Mouse (Mus musculus): ENCODE results near the gene Cwc25. TPM values are rescaled to one million over a fixed set of nuclear protein-coding genes. Genes with fewer than 3 reads are reported as not detected.

Gene Cwc25
- polyA plus RNA-seq, 1 experiment from 2014 or later = 19.2 TPM

- H3K27me3 ChIP-seq = no peaks in the 10 kb centered on the region
- peaks cover 48% of the 10 kb centered on the region for H3K4me1 ChIP-seq
- H3K27ac ChIP-seq = peak overlapping the region; percentile 91
- H3K36me3 ChIP-seq = peaks cover 24% of the 10 kb centered on the region
- H3K9ac ChIP-seq = no peak overlapping the region; the same call in 1 of the 2 replicates
- H3K4me2 ChIP-seq = peak overlapping the region; percentile 80
- peak overlapping the region; percentile 95 for H3K4me3 ChIP-seq (replicated peaks)
- H3K9me3 ChIP-seq (replicated peaks) = no peaks in the 10 kb centered on the region
- ATAC-seq (replicated peaks; ENCODE audit: low FRiP score) = no peak
- WGBS = 52% methylated on average over 15 of the region's 15 CpGs
Observed at GRCm38 (mm10) chr11:97701581-97702392, 64.6 kb downstream of the Cwc25 start.

- Histone ChIP-seq H3K4me1 (peaks cover 56% of the 10 kb centered on the region), H3K4me3 (replicated peaks) (peak overlapping the region; percentile 95), H3K9me3 (replicated peaks) (no peaks in the 10 kb centered on the region), H3K27ac (peak overlapping the region; percentile 98), H3K4me2 (peak overlapping the region; percentile 80), H3K27me3 (no peaks in the 10 kb centered on the region), H3K9ac (peak overlapping the region; percentile 94), H3K36me3 (peaks cover 16% of the 10 kb centered on the region)
- WGBS = 14% methylated on average over 30 of the region's 30 CpGs
- no peak for ATAC-seq (replicated peaks; ENCODE audit: low FRiP score)
Observed at GRCm38 (mm10) chr11:97700746-97701580, 65.4 kb downstream of the Cwc25 start.

GRCm38 (mm10) chr11:97700003-97700745 lies 66.2 kb downstream of the Cwc25 start, which contains the start of gene Pcgf2:
Gene Pcgf2, minus strand, starts transcription at chr11:97700497.
- Histone ChIP-seq H3K27me3 (no peaks in the 10 kb centered on the region), H3K4me1 (peaks cover 64% of the 10 kb centered on the region), H3K27ac (peak within 1 kb of the TSS; percentile 98), H3K9me3 (replicated peaks) (no peaks in the 10 kb centered on the region), H3K4me2 (peak within 1 kb of the TSS; percentile 80), H3K36me3 (peaks cover 11% of the 10 kb centered on the region; the same call in 1 of the 2 replicates), H3K9ac (peak within 1 kb of the TSS; percentile 94), H3K4me3 (replicated peaks) (peak within 1 kb of the TSS; percentile 95)
- under 1% methylated on average over 84 of the region's 85 CpGs for WGBS
- peak; percentile 20; the same call in 1 of the 2 replicates for ATAC-seq (replicated peaks; ENCODE audit: low FRiP score)

- H3K27me3 ChIP-seq = no peaks in the 10 kb centered on the region
- 0 out of 2 replicates have a peak, but pooled peaks cover 10% of the 10 kb centered on the region for H3K36me3 ChIP-seq
- peaks cover 66% of the 10 kb centered on the region for H3K4me1 ChIP-seq
- peak; percentile 21 for ATAC-seq (replicated peaks; ENCODE audit: low FRiP score)
- H3K9ac ChIP-seq = peak overlapping the region; percentile 94
- H3K4me2 ChIP-seq = peak overlapping the region; percentile 80
- 0% methylated on average over 3 of the region's 9 CpGs for WGBS
- peak overlapping the region; percentile 98 for H3K27ac ChIP-seq
- H3K4me3 ChIP-seq (replicated peaks) = peak overlapping the region; percentile 95
- no peaks in the 10 kb centered on the region for H3K9me3 ChIP-seq (replicated peaks)
Observed at GRCm38 (mm10) chr11:97699626-97700002, 66.7 kb downstream of the Cwc25 start.

- H3K9me3 ChIP-seq (replicated peaks) = no peaks in the 10 kb centered on the region
- peaks cover 66% of the 10 kb centered on the region for H3K4me1 ChIP-seq
- H3K36me3 ChIP-seq = peaks cover 9% of the 10 kb centered on the region; the same call in 1 of the 2 replicates
- H3K27ac ChIP-seq = peak overlapping the region; percentile 98
- H3K4me2 ChIP-seq = peak overlapping the region; percentile 80
- peak overlapping the region; percentile 95 for H3K4me3 ChIP-seq (replicated peaks)
- peak; percentile 7; the same call in 1 of the 2 replicates for ATAC-seq (replicated peaks; ENCODE audit: low FRiP score)
- no peaks in the 10 kb centered on the region for H3K27me3 ChIP-seq
- H3K9ac ChIP-seq = peak overlapping the region; percentile 94
- WGBS = under 1% methylated on average over 55 of the region's 63 CpGs
Observed at GRCm38 (mm10) chr11:97698741-97699611, 67.4 kb downstream of the Cwc25 start.

- Histone ChIP-seq H3K9ac (peak overlapping the region; percentile 94), H3K36me3 (peaks cover 15% of the 10 kb centered on the region), H3K9me3 (replicated peaks) (no peaks in the 10 kb centered on the region), H3K27me3 (no peaks in the 10 kb centered on the region), H3K4me2 (peak overlapping the region; percentile 80), H3K4me3 (replicated peaks) (peak overlapping the region; percentile 95), H3K4me1 (peaks cover 71% of the 10 kb centered on the region), H3K27ac (peak overlapping the region; percentile 98)
- ATAC-seq (replicated peaks; ENCODE audit: low FRiP score) = no peak
- WGBS = under 1% methylated on average over 14 of the region's 14 CpGs
Observed at GRCm38 (mm10) chr11:97697891-97698529, 68.3 kb downstream of the Cwc25 start.

- Histone ChIP-seq H3K4me1 (peaks cover 71% of the 10 kb centered on the region), H3K4me3 (replicated peaks) (peak overlapping the region; percentile 95), H3K9me3 (replicated peaks) (no peaks in the 10 kb centered on the region), H3K9ac (peak overlapping the region; percentile 94), H3K4me2 (peak overlapping the region; percentile 80), H3K27ac (peak overlapping the region; percentile 98), H3K27me3 (no peaks in the 10 kb centered on the region), H3K36me3 (peaks cover 21% of the 10 kb centered on the region)
- WGBS = 40% methylated on average over 11 of the region's 11 CpGs
- ATAC-seq (replicated peaks; ENCODE audit: low FRiP score) = no peak
Observed at GRCm38 (mm10) chr11:97697199-97697890, 69.0 kb downstream of the Cwc25 start.

- Histone ChIP-seq H3K9me3 (replicated peaks) (no peaks in the 10 kb centered on the region), H3K4me2 (0 out of 2 replicates have a peak overlapping the region, but pooled peaks have one; percentile 80), H3K4me1 (peaks cover 65% of the 10 kb centered on the region), H3K4me3 (replicated peaks) (no peak overlapping the region), H3K27me3 (no peaks in the 10 kb centered on the region), H3K9ac (no peak overlapping the region), H3K36me3 (peaks cover 28% of the 10 kb centered on the region), H3K27ac (no peak overlapping the region)
- no peak for ATAC-seq (replicated peaks; ENCODE audit: low FRiP score)
- WGBS = 63% methylated on average over 8 of the region's 8 CpGs
Observed at GRCm38 (mm10) chr11:97696669-97697068, 69.7 kb downstream of the Cwc25 start.

GRCm38 (mm10) chr11:97695712-97696401 lies 70.5 kb downstream of the Cwc25 start:
- peaks cover 36% of the 10 kb centered on the region for H3K36me3 ChIP-seq
- WGBS = 42% methylated on average over 9 of the region's 9 CpGs
- peak overlapping the region; percentile 31 for H3K4me2 ChIP-seq
- ATAC-seq (replicated peaks; ENCODE audit: low FRiP score) = no peak
- peak overlapping the region; percentile 34; the same call in 1 of the 2 replicates for H3K27ac ChIP-seq
- no peaks in the 10 kb centered on the region for H3K27me3 ChIP-seq
- no peak overlapping the region for H3K9ac ChIP-seq
- H3K4me3 ChIP-seq (replicated peaks) = no peak overlapping the region
- peaks cover 57% of the 10 kb centered on the region for H3K4me1 ChIP-seq
- no peaks in the 10 kb centered on the region for H3K9me3 ChIP-seq (replicated peaks)
